Mouse (Mus musculus) testis, postnatal 10 days (tissue): ENCODE data around the gene Eif4g3.
"Not testable (repeated sequence)": the region's sequence is repeated elsewhere in the genome, so short reads cannot be mapped to it uniquely, and the experiment has no call there.

Experiments
- DNase-seq: peaks from one replicate; pipeline ENCODE4 v3.0.0; 2021; ENCODE audit warnings: low spot score

The Eif4g3 gene

DNA sequence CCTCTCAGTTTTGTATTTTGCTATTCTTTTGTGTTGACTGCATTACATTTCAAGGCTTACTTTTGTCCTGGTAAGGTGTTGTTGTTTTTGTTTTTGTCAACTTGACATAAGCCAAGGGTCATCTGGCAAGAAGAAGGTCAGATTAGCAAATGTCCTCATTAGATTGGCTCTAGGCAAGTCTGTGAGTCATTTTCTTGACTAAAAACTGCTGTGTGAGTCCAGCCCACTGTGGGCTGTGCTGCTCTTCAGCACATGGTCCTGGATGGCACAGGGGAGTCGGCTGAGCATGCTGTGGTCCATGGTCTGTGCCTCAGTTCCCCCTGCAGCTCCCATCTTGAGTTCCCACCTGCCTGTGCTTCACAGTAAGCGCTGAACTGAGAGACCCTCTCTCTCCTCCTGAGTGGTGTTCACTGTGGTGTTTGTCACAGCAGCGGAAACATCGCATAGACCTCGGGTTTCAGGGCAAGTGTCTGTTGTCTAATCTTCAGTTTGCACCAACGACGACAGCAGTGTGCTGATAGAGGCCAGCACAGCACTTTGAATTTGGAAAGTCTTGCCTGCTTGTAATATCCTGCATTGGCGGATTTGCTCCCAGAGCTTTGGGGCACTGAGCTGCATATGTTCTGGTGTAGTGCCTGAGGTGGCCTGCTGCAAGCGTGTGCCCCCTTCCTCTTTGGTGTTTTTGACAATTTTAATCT is 30.7 kb downstream of the Eif4g3 start:
- no peak for DNase-seq

DNA sequence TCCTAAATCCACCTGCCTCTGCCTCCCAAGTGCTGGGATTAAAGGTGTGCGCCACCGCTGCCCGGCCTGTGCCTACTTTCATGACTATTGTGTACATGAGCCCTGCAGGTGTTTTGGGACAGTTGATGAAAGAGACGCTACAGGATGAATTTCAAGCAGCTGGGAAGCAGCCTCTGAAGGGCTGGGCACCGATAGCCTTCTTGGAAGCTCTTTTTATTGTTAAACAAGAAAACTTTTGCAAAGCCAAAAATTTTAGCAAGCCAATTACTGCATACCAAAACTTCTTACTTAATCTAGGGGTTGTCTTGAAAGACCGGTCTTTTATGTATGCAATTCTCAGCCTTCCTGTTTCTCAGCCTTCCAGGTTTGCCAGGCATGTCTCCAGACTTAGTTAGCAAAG is 36.3 kb downstream of the Eif4g3 start:
- DNase-seq, result no peak

DNA sequence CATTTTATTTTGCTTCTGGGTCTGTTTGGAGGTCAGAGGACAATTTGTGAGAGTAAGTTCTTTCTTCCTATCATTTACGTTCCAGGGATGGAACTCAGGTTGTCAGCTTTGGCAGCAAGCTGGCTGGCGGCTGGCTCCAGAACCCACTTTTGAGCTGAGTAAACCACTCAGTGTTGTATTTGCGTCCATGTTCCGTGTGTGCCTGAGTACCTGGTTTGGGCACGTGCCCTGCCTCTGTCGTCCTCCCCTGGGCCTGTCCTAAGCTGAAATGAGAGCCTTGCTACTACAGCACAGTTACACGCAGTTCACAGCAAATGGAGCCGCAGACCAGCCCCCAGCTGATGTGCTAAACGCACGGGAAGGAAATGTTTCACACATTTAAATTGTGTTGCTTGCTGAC is 39.0 kb downstream of the Eif4g3 start:
- no peak for DNase-seq

DNA sequence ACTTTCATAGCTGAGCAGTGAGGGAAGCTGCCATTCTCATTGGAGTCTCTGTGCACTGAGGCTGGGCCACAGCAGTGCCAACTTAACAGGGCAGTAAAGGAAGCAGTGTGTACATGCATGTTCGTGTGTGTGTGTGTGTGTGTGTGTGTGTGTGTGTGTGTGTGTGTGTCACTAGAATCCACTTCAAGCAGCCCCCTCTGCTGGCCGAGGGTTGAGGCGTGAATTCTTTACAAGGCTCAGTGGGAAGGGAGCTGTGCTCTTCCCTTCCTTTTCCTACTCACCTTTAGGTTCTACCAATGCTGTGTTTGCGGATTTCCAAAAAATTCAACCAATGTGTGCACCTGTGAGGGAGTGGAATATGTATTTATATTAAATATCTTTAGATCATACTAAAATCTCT is 41.0 kb downstream of the Eif4g3 start:
- no peak for DNase-seq

DNA sequence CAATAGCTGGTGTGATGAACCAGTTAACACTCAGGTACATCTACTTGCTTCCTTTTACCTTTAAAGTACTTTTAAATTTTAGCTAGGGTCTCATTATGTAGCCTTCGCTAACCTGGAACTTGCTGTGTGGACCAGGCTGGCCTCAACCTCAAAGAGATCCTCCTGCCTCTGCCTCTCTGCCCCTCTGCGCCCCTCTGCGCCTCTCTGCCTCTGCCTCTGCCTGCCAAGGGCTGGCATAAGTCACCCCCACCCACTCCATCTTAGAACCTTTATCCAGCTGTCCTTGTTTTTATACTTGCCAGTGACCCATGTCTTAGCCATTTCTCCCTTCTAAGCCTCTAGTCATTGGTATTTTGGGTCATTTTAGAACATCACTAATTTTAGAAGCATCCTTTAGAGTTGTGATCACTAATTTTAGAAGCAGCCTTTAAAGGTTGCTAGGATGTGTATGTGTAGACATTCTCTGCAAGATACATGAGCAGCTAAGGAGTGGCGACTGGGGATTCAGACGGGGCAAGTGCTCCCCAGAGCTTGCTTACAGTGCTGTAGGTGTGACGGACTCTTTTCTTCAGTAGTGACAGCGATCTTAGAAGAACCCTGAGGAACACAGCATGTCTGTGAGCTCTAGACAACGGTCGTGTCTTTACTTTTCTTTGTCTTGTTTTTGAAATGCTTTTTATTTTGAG is 42.8 kb downstream of the Eif4g3 start:
- no peak for DNase-seq

DNA sequence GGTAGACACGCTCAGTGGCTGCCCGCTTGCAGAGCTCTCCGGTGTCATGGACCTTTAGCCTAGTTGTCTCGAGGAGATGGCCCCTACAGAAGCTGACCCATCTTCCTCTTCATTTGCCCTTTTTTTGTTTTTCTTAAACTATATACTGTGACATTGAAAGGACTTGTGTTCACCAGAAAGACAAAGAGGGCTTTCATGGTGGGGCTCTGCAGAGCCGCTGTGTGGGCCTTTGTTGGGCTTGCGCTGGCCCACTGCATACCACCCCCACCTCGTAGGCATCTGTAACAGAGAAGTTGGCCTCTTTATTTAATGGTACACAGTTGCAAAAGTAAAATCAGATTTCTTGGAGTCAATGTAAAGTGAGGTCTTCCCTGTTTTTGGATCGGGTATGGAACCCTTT is 44.3 kb downstream of the Eif4g3 start:
- DNase-seq, result no peak

DNA sequence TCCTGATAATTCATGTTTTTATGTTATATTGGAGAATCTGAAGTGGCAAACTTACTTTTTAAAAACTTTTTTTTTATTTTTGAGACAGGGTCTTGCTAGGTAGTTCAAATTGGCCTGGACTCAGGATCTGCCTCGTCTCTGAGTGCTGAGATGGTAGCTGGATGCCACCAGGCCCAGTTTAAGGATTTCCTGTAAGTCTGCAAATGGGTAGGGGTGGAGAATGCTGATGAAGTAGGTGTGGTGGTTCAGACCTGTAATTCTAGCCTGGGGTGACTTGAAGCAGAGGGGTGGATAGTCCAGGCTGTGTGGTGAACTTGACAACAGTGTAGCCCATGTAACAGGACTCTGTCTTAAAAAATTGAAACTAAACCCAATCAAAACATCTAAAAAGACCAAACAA is 45.1 kb downstream of the Eif4g3 start:
- DNase-seq, result no peak

DNA sequence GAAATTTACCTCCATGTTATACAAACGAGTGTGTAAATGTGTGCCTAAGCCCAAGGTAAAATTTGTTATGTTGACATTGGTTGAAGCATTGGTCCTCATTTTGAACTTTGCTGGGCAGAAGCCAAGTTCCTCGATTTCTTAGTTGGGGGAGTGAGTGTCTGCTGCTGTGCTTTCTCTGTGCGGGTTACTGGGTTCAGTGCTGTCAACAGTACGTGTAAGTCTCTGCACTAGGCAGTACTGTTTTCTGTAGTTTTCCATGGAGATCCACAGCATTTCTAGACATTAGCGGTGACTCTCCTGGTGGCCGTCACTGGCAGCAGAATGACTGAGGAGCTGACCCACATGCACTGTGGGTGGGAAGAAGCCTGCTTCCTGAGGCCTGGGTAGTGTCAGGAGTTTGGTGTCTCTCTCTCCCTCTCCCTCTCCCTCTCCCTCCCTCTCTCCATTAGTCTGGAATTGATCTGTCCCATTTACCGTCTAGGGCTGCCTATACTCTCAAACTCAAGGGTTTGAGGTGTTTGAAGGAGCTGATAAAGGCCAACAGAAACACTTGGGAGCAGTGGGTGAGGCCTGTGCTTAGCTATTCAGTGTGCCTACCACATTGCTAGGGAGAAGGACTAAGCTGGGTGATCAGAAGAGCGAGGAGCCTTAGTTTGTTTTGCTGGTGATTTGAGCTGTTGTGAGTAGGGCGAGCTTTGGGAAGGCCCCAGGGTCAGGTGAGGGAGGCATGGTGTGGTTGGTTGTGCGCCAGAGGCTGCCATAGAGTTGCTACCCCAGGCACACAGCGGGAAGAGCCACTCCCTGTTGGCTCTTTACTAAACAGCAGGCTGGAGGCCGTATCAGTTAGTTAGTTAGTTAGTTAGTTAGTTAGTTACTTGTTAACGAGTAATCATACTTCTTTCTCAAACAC is 45.8 kb downstream of the Eif4g3 start:
- no peak for DNase-seq

DNA sequence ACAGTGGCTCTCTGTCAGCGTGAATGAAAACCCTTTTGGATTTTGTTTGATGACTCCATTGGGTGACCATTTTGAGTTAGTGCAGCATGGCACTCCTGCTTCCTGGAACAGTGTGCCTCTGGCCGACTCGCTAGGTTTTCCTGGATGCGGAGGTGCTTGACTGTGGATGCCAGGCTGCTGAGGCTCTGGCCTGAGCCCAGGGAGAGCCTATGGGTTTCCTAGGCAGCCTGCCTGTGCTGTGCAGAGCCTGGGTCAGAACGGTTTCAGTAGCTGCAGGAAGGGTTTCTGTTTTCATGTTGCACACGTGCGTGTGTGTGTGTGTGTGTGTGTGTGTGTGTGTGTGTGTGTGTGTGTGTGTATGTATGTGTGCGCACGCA is 46.4 kb downstream of the Eif4g3 start:
- DNase-seq, result no peak

DNA sequence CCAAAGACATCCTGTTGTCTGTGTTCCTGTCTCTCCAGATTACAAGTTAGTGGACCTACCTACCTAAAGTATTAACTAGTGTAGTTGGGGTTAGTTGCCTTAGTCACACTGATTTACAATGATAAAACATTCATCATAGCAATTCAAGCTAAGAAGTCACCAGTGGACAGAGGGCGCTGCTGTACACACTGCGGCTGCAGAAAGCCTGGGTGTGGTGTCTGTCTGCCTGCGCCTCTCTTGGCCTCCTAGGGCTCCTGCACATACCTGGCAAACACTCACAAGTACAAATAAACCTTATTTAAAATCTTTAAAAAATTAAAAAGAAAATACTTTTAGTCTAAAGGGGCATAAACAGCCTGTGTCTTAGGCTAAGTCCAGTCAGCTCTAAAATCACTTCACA is 47.8 kb downstream of the Eif4g3 start:
- DNase-seq, result no peak

DNA sequence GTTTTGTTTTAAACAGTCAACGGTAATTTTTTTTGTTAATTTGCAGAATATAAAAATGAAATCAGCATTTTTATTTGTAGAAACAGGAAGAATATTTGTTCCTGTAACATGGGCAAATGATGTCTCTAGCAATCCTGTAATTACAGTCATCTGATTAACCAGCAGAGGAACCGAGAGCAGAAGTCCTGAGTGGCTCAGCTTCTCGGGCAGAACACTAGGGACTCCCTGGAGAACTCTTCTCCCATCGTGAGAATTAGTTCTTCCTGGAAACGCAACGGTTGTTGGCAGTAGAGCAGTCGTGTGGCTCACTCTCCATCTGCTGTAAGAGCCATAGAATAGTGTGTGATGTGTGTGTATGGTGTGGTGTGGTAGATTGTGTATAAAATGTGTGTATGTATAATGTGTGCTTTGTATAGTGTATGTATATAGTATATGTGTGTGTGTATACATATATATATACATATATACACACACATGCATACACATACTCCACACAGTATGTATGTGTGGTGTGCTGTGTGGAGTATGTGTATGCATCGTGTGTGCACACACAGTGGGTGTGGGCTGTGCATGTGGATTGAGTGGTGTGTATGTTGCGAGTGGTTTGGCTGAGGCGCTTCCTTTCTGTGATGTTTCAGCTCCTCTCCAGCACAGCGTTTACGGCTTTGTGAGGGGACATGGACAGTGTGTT is 48.9 kb downstream of the Eif4g3 start:
- no peak for DNase-seq

DNA sequence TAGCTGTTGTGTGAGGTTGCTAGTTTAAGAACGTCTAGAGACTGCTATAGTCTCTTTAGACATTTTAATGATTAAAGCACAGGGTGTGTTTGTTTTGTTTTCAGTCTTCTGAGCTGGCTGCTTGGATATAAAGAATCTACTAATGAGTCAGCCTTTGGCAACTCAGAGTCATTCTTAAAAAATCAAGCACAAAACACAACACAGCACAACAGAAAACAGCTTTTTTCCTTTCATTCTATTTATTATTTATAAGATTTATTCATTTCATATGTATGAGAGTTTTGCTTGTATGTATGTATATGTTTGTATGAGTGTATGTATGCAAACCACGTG is 49.4 kb downstream of the Eif4g3 start:
- no peak for DNase-seq

DNA sequence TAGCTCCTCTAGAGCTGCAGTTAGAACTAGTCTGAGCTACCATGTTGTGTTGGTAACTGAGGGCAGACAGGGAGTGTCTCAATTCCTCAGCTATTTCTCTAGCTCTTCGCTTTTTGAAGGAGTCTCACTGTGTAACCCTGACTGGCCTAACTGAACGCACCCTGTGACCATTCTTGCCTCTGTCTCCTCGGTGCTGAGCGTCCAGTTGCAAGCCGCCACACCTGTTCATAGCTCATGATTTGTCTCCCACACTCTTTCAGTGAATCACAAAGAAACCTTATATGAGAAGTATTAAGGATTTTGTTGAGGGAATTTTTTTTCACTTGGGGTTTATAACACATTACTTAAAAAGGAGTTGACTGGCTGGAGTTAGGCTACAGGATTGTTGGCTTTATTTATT is 49.8 kb downstream of the Eif4g3 start:
- DNase-seq, result no peak

DNA sequence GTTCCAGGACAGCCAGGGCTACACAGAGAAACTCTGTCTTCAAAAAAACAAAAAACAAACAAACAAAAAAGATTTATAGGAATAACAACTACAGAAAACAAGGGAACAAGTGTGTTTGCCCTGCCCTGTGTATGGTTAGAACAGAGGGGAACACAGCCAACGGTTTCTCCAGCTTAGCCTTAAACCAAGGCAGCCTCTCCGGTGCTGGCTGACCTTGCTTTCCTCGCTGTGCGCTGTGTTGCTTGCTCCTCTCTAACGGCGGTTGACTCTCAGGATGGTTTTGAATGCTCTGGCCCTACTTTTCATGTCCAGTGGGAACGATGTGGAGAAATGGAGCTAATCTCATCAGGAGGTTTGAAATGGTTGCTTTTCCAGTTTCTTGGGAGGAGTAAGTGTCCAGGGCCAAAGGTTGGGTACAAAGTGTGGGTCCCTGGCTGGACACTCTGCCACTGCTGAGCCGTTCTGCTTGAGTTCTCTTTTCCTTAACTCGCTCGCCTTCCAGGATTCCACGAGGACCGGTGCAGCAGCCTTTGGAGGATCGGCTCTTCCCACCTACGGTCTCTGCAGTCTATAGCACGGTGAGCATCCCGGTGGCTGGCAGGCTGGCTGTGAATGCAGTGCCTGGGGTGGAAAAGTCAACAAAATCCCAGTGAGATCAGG is 52.1 kb downstream of the Eif4g3 start:
- no peak for DNase-seq

DNA sequence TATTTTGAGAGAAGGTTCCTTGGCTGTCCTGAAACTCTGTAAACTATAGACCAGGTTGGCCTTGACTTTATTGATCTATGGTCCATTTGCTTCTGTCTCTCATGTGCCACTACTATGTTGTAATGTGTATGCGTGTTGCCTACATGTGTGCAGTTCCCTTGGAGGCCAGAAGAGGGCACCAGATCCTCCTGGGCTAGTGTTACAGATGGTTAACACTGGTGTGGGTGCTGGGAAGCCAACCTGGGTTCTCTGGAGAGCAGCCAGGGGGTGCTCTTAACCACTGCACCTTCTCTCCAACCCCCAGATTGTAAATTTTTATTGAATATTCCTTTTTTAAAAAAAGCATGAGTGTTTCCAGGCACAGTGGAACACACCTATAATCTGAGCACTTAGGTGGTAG is 53.0 kb downstream of the Eif4g3 start:
- no peak for DNase-seq

DNA sequence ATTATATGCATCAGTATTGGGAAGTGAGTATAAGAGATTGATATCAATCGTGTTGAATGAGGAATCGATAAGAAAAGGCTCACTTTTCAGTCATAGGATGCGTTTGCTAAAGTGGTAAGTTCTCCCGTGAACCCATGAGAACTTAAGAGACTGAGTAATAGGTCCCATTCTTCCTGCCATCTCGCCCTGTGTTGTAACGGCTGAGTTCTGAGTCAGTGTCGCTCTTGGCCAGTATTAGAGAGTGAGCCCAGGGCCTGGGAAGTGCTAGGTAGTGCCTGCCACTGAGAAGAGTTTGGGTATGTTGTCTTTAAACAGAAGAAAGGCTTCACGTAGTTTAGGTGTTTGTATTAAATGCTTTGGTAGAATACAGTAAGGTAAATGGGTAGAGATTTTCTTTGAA is 53.5 kb downstream of the Eif4g3 start:
- DNase-seq, result no peak

DNA sequence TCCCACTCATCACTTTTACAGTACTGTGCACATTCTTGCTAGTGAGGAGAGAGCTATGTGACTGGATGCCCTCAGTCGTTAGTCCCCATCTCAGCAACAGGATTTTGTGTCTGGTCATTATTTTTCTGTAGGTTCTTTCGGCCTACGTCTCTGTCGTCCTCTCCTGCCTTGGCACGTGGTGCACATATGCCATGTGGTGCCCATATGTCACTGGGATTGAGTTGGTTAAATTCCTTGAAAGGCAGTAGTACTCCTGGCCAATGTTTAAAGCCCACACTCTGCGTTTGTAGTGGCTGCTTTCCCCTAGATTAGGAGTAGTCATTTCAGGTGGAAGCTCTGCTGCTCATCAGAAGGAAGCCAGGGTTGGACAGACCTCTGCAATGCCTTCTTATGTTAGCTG is 56.7 kb downstream of the Eif4g3 start:
- no peak for DNase-seq

DNA sequence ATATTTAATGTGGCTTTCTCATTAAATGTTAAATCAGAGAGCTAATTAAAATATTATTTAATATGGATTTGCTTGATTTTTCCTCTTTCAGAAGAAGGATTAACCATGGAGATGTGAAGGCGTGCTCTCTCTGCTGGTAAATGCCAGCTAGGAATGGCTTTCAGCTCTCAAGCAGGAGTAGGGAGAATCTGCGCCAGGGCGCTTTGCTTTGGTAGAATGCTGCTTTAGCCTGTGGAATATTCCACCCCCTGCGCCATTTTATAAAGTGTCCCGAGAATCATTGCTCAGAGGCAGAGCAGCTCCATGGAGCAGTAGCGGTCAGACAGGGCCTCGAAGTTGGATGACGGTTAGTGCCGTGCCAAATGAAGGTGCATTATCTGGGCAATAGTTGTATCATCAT is 58.7 kb downstream of the Eif4g3 start:
- DNase-seq, result no peak

DNA sequence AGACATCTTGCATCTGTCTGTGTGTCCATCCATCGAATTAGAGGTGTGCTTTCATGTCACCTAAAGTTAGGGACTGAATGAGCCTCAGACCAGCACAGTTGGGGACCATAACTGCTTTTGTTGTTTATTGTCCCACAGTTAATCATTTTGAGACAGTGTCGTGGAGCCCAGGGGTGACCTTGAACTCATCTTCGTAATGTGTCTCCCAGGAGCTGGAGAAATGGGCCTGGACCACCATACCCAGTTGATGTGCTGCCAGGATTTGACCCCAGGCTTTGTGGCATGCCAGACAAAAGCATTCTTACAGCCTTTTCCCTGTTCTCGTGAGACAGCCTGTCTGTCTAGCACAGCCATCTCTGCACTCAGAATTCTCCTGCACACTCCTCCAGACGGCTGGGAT is 63.8 kb downstream of the Eif4g3 start:
- no peak for DNase-seq

DNA sequence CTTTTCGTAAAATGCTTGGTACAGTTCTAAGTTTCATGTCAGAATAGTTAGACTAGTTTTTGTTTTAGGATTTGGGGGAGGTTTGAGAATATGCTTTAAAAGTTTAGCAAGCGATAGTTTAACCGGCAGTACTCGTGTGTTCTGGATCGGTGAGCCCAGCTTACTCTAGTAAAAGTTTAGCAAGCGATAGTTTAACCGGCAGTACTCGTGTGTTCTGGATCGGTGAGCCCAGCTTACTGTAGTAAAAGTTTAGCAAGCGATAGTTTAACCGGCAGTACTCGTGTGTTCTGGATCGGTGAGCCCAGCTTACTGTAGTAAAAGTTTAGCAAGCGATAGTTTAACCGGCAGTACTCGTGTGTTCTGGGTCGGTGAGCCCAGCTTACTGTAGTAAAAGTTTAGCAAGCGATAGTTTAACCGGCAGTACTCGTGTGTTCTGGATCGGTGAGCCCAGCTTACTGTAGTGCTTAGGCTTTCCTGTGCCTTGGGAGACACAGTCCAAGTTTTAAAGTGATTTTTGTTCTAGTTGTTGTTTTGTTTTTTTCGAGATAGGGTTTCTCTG is 64.5 kb downstream of the Eif4g3 start:
- not testable (repeated sequence) for DNase-seq

DNA sequence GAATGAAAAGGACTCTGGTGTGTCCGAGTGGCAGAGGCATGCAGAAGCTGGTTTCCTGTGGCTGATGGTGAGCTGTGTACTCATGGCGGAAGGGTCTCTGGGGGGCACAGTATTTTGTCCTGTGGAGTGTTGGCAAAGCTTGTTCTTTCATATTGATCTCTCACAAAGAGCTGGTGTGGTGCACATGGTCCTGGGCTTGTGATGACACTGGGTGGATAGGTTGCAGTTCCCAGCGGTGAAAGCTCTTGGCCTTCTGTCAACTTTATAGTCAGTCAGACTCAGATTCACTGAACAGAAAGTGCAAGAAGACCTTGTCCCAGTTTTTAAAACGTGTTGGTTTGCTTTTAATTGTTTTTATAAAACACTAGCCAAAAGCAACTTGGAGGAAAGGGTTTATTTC is 68.3 kb downstream of the Eif4g3 start:
- DNase-seq, result no peak
